Mouse (Mus musculus): Measurements from ENCODE around the gene 9130019O22Rik. TPM values are rescaled to one million over a fixed set of nuclear protein-coding genes. Genes with fewer than 3 reads are reported as not detected.
"Not testable (repeated sequence)": the region's sequence is repeated elsewhere in the genome, so short reads cannot be mapped to it uniquely, and the experiment has no call there.

9130019O22Rik gene
- polyA plus RNA-seq, 1 experiment from 2014 or later = 3.1 TPM

DNA sequence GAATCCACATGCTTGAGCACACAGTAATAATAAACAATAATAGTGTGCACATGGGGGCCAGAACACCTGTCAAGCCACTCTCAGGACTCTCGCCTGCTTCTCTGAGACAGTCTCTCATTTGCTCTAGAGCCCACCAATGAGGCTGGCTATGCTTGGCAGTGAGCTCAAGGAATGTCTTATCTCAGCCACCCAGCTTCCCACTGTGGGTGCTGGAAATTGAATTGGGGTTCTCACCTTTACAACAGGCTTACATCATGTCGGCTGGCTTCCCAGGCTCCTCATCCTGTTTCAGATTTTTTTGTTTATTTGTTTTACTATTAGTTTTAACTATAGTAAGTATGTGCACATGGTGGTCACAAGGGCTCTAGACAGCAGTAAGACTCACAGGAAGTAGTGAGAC lies 15.8 kb downstream of the 9130019O22Rik start:
- H3K4me1 ChIP-seq (replicated peaks; ENCODE audit: control insufficient read depth, insufficient read depth) = no peaks in the 10 kb centered on the region
- no peak for ATAC-seq (ENCODE audit: low FRiP score, low TSS enrichment)
- H3K36me3 ChIP-seq (ENCODE audit: control insufficient read depth, insufficient read depth, low read length) = no peaks in the 10 kb centered on the region
- no peak overlapping the region for H3K27ac ChIP-seq (replicated peaks)
- WGBS = 81% methylated on average over 2 of the region's 2 CpGs
- no peak overlapping the region for H3K4me3 ChIP-seq (ENCODE audit: low read depth, low read length)
- H3K27me3 ChIP-seq (ENCODE audit: control insufficient read depth, insufficient read depth, low read length) = no peaks in the 10 kb centered on the region
- no peak overlapping the region for H3K9ac ChIP-seq (ENCODE audit: low read length)
- H3K4me2 ChIP-seq (replicated peaks; ENCODE audit: low read depth) = no peak overlapping the region
- DNase-seq (ENCODE audit: low spot score) = no peak
- TF ChIP-seq CTCF (IDR thresholded peaks at IDR 0.05; ENCODE audit: low read depth) (no peak), EP300 (optimal IDR thresholded peaks at IDR 0.05) (no peak)
- H3K9me3 ChIP-seq (ENCODE audit: control insufficient read depth, low read length) = no peaks in the 10 kb centered on the region

DNA sequence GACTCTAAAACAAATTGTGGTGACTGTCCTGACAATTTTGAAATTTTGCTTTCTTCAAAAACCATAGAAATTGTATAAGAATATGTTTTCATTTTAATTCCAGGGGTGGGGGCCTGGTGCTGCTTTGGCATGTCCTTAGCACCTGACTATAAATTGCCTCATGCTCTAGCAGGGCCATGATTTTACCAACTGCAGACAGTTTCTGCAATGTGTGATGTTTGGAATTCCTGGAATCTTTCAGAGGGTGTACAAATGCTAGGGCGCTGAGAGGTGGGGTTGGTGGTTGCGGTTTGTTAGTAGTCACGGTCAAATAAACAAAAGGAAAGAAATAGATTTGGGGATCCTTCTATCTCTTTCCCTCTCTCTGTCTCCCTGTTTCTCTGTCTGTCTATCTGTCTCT lies 20.7 kb downstream of the 9130019O22Rik start:
- DNase-seq (ENCODE audit: low spot score) (no peak), ATAC-seq (ENCODE audit: low FRiP score, low TSS enrichment) (no peak)
- Histone ChIP-seq H3K4me3 (ENCODE audit: low read depth, low read length) (no peak overlapping the region), H3K27me3 (ENCODE audit: control insufficient read depth, insufficient read depth, low read length) (no peaks in the 10 kb centered on the region), H3K4me1 (replicated peaks; ENCODE audit: control insufficient read depth, insufficient read depth) (0 out of 2 replicates have a peak, but pooled peaks cover 5% of the 10 kb centered on the region), H3K9ac (ENCODE audit: low read length) (no peak overlapping the region), H3K27ac (replicated peaks) (no peak overlapping the region), H3K9me3 (ENCODE audit: control insufficient read depth, low read length) (no peaks in the 10 kb centered on the region), H3K36me3 (ENCODE audit: control insufficient read depth, insufficient read depth, low read length) (no peaks in the 10 kb centered on the region), H3K4me2 (replicated peaks; ENCODE audit: low read depth) (no peak overlapping the region)
- 74% methylated on average over 3 of the region's 3 CpGs for WGBS
- TF ChIP-seq CTCF (IDR thresholded peaks at IDR 0.05; ENCODE audit: low read depth) (no peak), EP300 (optimal IDR thresholded peaks at IDR 0.05) (no peak)

DNA sequence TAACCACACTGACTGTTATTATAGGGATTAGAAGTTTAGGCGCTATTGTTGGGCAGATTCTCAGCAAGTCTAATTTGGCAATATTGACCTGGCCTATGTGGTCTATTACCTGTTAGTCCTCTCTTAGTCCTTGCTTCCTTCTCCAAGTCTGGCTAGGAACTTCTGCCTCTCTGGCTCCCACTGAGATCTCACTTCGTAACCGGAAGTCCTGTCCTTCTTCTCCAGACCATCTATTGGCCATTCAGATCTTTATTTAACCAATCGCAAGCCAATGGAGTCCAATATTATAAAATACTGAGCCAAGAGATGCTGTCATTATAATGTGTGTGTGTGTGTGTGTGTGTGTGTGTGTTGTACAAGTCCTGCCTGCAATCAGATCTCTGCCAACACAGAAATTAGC lies 22.8 kb downstream of the 9130019O22Rik start:
- H3K9ac ChIP-seq (ENCODE audit: low read length) = 0 out of 2 replicates have a peak overlapping the region, but pooled peaks have one; percentile 61
- H3K36me3 ChIP-seq (ENCODE audit: control insufficient read depth, insufficient read depth, low read length) = no peaks in the 10 kb centered on the region
- no peak for TF ChIP-seq EP300 (optimal IDR thresholded peaks at IDR 0.05)
- no peak for TF ChIP-seq CTCF (IDR thresholded peaks at IDR 0.05; ENCODE audit: low read depth)
- no peaks in the 10 kb centered on the region for H3K27me3 ChIP-seq (ENCODE audit: control insufficient read depth, insufficient read depth, low read length)
- no peaks in the 10 kb centered on the region for H3K9me3 ChIP-seq (ENCODE audit: control insufficient read depth, low read length)
- no peak for DNase-seq (ENCODE audit: low spot score)
- H3K27ac ChIP-seq (replicated peaks) = no peak overlapping the region
- H3K4me1 ChIP-seq (replicated peaks; ENCODE audit: control insufficient read depth, insufficient read depth) = 0 out of 2 replicates have a peak, but pooled peaks cover 5% of the 10 kb centered on the region
- ATAC-seq (ENCODE audit: low FRiP score, low TSS enrichment) = no peak
- 65% methylated on average over 4 of the region's 4 CpGs for WGBS
- H3K4me3 ChIP-seq (ENCODE audit: low read depth, low read length) = peak overlapping the region; percentile 35
- peak overlapping the region; percentile 62 for H3K4me2 ChIP-seq (replicated peaks; ENCODE audit: low read depth)

DNA sequence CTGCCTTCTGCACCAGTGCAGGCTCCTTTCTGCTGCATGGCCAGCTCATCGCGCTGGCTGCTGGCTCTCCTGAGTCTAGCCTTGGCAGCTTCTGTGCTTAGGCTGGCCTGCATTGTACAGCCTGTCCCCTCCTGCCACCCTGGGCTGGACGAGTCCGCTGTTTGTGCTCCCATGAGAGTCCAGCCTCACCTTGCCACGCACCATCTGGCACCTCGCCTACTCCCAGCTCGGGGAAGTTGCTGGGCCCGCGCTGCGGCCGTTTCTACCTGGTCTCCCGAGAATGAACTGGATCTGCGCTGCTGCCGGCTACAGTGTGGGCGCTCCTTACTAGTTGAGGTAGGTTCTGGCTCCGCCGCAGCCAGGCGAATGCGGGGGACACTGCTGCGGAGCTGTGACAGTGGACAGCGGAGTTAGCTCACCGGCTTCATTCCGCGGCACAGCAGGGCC lies 23.5 kb downstream of the 9130019O22Rik start:
- WGBS = 4% methylated on average over 24 of the region's 24 CpGs
- no peaks in the 10 kb centered on the region for H3K36me3 ChIP-seq (ENCODE audit: control insufficient read depth, insufficient read depth, low read length)
- ATAC-seq (ENCODE audit: low FRiP score, low TSS enrichment) (peak; percentile 46), DNase-seq (ENCODE audit: low spot score) (peak; percentile 70)
- H3K9ac ChIP-seq (ENCODE audit: low read length) = peak overlapping the region; percentile 61
- TF ChIP-seq CTCF (IDR thresholded peaks at IDR 0.05; ENCODE audit: low read depth) (no peak), EP300 (optimal IDR thresholded peaks at IDR 0.05) (no peak)
- no peaks in the 10 kb centered on the region for H3K9me3 ChIP-seq (ENCODE audit: control insufficient read depth, low read length)
- peak overlapping the region; percentile 35 for H3K4me3 ChIP-seq (ENCODE audit: low read depth, low read length)
- H3K4me1 ChIP-seq (replicated peaks; ENCODE audit: control insufficient read depth, insufficient read depth) = 0 out of 2 replicates have a peak, but pooled peaks cover 5% of the 10 kb centered on the region
- H3K27me3 ChIP-seq (ENCODE audit: control insufficient read depth, insufficient read depth, low read length) = no peaks in the 10 kb centered on the region
- H3K27ac ChIP-seq (replicated peaks) = no peak overlapping the region
- H3K4me2 ChIP-seq (replicated peaks; ENCODE audit: low read depth) = peak overlapping the region; percentile 62

DNA sequence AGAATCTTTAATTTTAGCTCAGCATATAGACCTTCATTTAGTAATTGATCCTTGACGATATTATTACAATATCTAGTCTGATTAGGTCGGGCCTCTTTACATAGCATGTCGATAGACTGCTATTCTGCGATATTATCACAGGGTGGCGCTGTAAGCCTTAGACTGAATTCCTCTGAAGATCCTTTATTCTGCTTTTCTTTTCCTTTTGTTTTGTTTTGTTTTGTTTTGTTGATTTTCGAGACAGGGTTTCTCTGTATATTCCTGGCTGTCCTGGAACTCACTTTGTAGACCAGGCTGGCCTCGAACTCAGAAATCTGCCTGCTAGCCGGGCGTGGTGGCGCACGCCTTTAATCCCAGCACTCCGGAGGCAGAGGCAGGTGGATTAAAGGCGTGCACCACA lies 24.5 kb downstream of the 9130019O22Rik start:
- H3K36me3 ChIP-seq (ENCODE audit: control insufficient read depth, insufficient read depth, low read length); H3K9me3 ChIP-seq (ENCODE audit: control insufficient read depth, low read length); H3K27ac ChIP-seq (replicated peaks); H3K4me1 ChIP-seq (replicated peaks; ENCODE audit: control insufficient read depth, insufficient read depth); DNase-seq (ENCODE audit: low spot score); ATAC-seq (ENCODE audit: low FRiP score, low TSS enrichment); H3K27me3 ChIP-seq (ENCODE audit: control insufficient read depth, insufficient read depth, low read length); H3K9ac ChIP-seq (ENCODE audit: low read length): not testable (repeated sequence)
- Histone ChIP-seq H3K4me3 (ENCODE audit: low read depth, low read length) (peak overlapping the region; percentile 25), H3K4me2 (replicated peaks; ENCODE audit: low read depth) (peak overlapping the region; percentile 35; the same call in 1 of the 2 replicates)
- 17% methylated on average over 13 of the region's 13 CpGs for WGBS
- TF ChIP-seq CTCF (IDR thresholded peaks at IDR 0.05; ENCODE audit: low read depth) = peak; percentile 87

DNA sequence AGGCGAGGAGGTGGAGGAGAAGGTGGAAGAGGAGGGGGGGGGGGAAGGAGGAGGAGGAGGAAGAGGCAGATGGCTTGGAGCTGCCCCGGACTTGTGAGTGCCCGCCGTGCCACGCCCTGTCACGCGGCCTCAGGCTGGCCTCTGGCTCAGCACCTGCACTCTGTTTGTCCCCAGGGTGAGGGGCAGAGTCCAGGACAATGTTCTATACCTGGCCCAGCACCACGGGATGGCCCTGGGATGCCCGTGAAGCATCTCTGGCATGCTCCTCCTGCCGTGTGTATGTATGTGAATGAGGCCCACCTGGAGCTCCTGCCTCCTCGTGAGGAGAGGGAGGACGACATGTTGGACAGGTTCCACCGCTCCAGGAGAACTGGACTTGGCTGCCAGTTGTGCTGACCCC lies 25.5 kb downstream of the 9130019O22Rik start:
- DNase-seq (ENCODE audit: low spot score) = peak; percentile 60
- TF ChIP-seq CTCF (IDR thresholded peaks at IDR 0.05; ENCODE audit: low read depth) (no peak), EP300 (optimal IDR thresholded peaks at IDR 0.05) (no peak)
- WGBS = 34% methylated on average over 13 of the region's 13 CpGs

More for the DNA sequence above, 25.5 kb downstream of the 9130019O22Rik start:
- H3K4me3 ChIP-seq (ENCODE audit: low read depth, low read length) = no peak overlapping the region
- H3K36me3 ChIP-seq (ENCODE audit: control insufficient read depth, insufficient read depth, low read length) = no peaks in the 10 kb centered on the region
- no peaks in the 10 kb centered on the region for H3K9me3 ChIP-seq (ENCODE audit: control insufficient read depth, low read length)
- no peak overlapping the region for H3K9ac ChIP-seq (ENCODE audit: low read length)
- ATAC-seq (ENCODE audit: low FRiP score, low TSS enrichment) = peak; percentile 72
- H3K4me2 ChIP-seq (replicated peaks; ENCODE audit: low read depth) = no peak overlapping the region
- no peak overlapping the region for H3K27ac ChIP-seq (replicated peaks)
- H3K4me1 ChIP-seq (replicated peaks; ENCODE audit: control insufficient read depth, insufficient read depth) = 0 out of 2 replicates have a peak, but pooled peaks cover 5% of the 10 kb centered on the region
- H3K27me3 ChIP-seq (ENCODE audit: control insufficient read depth, insufficient read depth, low read length) = no peaks in the 10 kb centered on the region
